In genomic region chrX:101282813-101283212, GRCm38 (mm10) we compare ENCODE assay signal across 22 mouse cellular contexts. TPM values are rescaled to one million over a fixed set of nuclear protein-coding genes. Genes with fewer than 3 reads are reported as not detected.
DNase-seq lines count a peak whose midpoint lies in the region.
"Had no signal": no experiment of that assay in that cellular context is flagged by ENCODE, and none has a peak within 500 bp of the region (broad histone marks: within the 10 kb centered on the region; RNA-seq: fewer than 3 reads in every experiment).

No protein-coding gene starts in this region.

- peak; percentile 2 for DNase-seq in gastrocnemius, adult 18-20 months (ENCODE audit: low spot score)
- no peak for DNase-seq in gastrocnemius, adult 8-10 months (ENCODE audit: low spot score in 2 of 2)
- peak; percentile 75 for DNase-seq in heart, adult 11 months
- DNase-seq in heart, adult 8-10 months (ENCODE audit: low spot score) = no peak
- peak; percentile 13 for DNase-seq in testis, postnatal 14 days (ENCODE audit: low spot score)
- DNase-seq in testis, postnatal 10 days (ENCODE audit: low spot score) = no peak
- DNase-seq: adrenal gland, adult 2 months; adrenal gland, adult 8-10 months; adrenal gland, postnatal 10 days; adrenal gland, postnatal 14 days; adrenal gland, postnatal 25 days; adrenal gland, postnatal 36 days; B cell, adult 2 months; cerebellum, adult 11 months; cerebellum, adult 11-12 months; cerebellum, adult 18-20 months had no signal

RNA-seq across cellular contexts. Expression of gene Med12, which starts 9.0 kb away (rescaled TPM):
- 10 to 100 TPM; 15.8 to 16.1 TPM for total RNA-seq in gastrocnemius, adult 18-20 months (2021)
- 10 to 100 TPM; 12.0 to 19.1 (median 14.3) TPM for total RNA-seq in gastrocnemius, adult 8-10 months (2022)
- total RNA-seq in heart, adult 8-10 months (2022) = 10 to 100 TPM; 15.7 to 20.3 (median 19.5) TPM

RNA-seq across cellular contexts. Expression of gene Gm20489, which starts 14.0 kb away (rescaled TPM):
- not detected for total RNA-seq in gastrocnemius, adult 18-20 months (2021)
- not detected for total RNA-seq in gastrocnemius, adult 8-10 months (2022)
- total RNA-seq in heart, adult 8-10 months (2022) = not detected
- total RNA-seq: adrenal gland, adult 18-20 months; adrenal gland, adult 2 months; adrenal gland, postnatal 10 days; adrenal gland, postnatal 14 days; adrenal gland, postnatal 25 days; adrenal gland, postnatal 36 days; adrenal gland, postnatal 4 days; CH12.LX; ES-E14; G1E; MEL had no signal

RNA-seq across cellular contexts. Expression of gene Il2rg, which starts 14.8 kb away (rescaled TPM):
- total RNA-seq in gastrocnemius, adult 18-20 months (2021) = 1 to 10 TPM; 1.1 to 1.6 TPM
- 1 to 10 TPM in 2 of 4 experiments, under 1 TPM in 2; 0.87 to 1.4 (median 1.0) TPM for total RNA-seq in gastrocnemius, adult 8-10 months (2022)
- 10 to 100 TPM in 2 of 4 experiments, 1 to 10 TPM in 2; 7.0 to 10.2 (median 9.4) TPM for total RNA-seq in heart, adult 8-10 months (2022)

RNA-seq across cellular contexts. Expression of gene Nlgn3, which starts 16.2 kb away (rescaled TPM):
- total RNA-seq in gastrocnemius, adult 18-20 months (2021) = under 1 TPM; 0.07 to 0.14 TPM
- total RNA-seq in gastrocnemius, adult 8-10 months (2022) = under 1 TPM in 2 of 4 experiments, not detected in 2; 0.03 to 0.18 TPM
- 1 to 10 TPM in 1 of 4 experiments, under 1 TPM in 3; 0.34 to 1.2 (median 0.78) TPM for total RNA-seq in heart, adult 8-10 months (2022)

RNA-seq across cellular contexts. Expression of gene Gm614, which starts 19.0 kb away (rescaled TPM):
- not detected for total RNA-seq in gastrocnemius, adult 18-20 months (2021)
- not detected for total RNA-seq in gastrocnemius, adult 8-10 months (2022)
- not detected for total RNA-seq in heart, adult 8-10 months (2022)
- total RNA-seq: adrenal gland, adult 2 months; adrenal gland, adult 8-10 months; adrenal gland, postnatal 14 days; adrenal gland, postnatal 25 days; adrenal gland, postnatal 36 days; ES-E14; G1E; MEL had no signal

Comparison
In these comparisons a context has a peak if more than half of its experiments do, and no peak if none do; other contexts are left out.
1. DNase-seq: peak in gastrocnemius, adult 18-20 months (single experiment), heart, adult 11 months (single experiment) and testis, postnatal 14 days (single experiment); none in gastrocnemius, adult 8-10 months (0 of 2), heart, adult 8-10 months (single experiment) and testis, postnatal 10 days (single experiment).